ENCODE assay signal across 19 mouse cellular contexts in the genomic region with DNA sequence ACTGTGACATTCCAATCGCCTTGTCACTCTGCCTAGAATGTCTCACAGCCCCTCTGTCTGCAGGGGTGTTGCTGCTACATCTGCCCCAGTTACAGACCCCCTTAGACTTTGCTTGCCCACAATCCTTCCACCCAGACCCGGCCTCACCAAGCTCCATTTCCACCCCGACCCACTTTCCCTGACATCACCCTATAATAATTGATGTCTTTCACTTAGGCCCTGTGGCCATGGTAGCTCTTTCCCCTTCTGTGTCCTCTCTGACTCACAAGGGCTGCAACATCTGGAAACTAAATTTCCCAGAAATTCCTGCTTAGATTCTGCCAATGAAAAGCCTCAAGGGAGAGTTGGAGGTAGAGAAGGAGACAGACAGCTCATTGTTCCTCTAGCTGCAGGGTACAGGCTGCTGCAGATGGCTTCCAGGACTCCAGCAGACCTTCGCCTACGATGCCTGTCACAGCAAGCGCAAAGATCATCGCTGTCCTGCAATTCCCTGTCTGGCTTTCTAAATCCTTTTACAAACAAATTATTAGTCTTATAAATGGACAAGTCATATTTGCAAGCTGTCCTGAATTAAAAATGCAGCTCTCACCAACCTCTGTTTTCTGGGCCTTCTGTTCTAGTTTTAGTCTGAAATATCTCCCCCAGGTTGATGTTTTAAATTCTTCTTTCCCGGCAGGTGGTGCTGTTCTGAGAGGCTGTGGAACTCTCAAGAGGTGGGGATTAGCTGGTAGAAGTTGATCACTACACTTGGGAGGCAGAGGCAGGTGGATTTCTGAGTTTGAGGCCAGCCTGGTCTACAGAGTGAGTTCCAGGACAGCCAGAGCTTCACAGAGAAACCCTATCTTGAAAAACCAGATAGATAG.
A peak's percentile ranks its signal among the peaks of the same experiment; 100 is the strongest.
DNase-seq lines count a peak whose midpoint lies in the region; ATAC-seq and TF ChIP-seq lines count a peak whose summit lies in the region.
"Had no signal": no experiment of that assay in that cellular context is flagged by ENCODE, and none has a peak within 500 bp of the region (broad histone marks: within the 10 kb centered on the region; RNA-seq: fewer than 3 reads in every experiment).

No protein-coding gene starts in this region.

- no peak overlapping the region for H3K4me3 ChIP-seq in intestine, postnatal 0 days (ENCODE audit: low read depth, low read length)
- no peak overlapping the region for H3K4me3 ChIP-seq in intestine, embryonic 15.5 days (replicated peaks)
- H3K4me3 ChIP-seq in embryonic facial prominence, embryonic 15.5 days (replicated peaks), result no peak overlapping the region
- no peak overlapping the region for H3K4me3 ChIP-seq in limb, embryonic 15.5 days
- H3K4me3 ChIP-seq: forebrain, embryonic 10.5 days; hindbrain, embryonic 10.5 days; liver, embryonic 13.5 days; midbrain, embryonic 15.5 days; neural tube, embryonic 13.5 days had no signal

- no peak overlapping the region for H3K4me2 ChIP-seq in intestine, postnatal 0 days (replicated peaks; ENCODE audit: low read depth)
- no peak overlapping the region for H3K4me2 ChIP-seq in intestine, embryonic 15.5 days (replicated peaks)
- no peak overlapping the region for H3K4me2 ChIP-seq in embryonic facial prominence, embryonic 15.5 days (replicated peaks)
- no peak overlapping the region for H3K4me2 ChIP-seq in limb, embryonic 15.5 days
- H3K4me2 ChIP-seq: liver, embryonic 13.5 days; midbrain, embryonic 15.5 days; neural tube, embryonic 13.5 days had no signal

- 77% methylated on average over 8 of the region's 8 CpGs for WGBS in intestine, postnatal 0 days
- whole genome bisulfite sequencing in intestine, embryonic 15.5 days, result 71% methylated on average over 8 of the region's 8 CpGs
- 37% methylated on average over 8 of the region's 8 CpGs for WGBS in embryonic facial prominence, embryonic 15.5 days
- 36% methylated on average over 8 of the region's 8 CpGs for WGBS in limb, embryonic 15.5 days

- 0 out of 2 replicates have a peak, but pooled peaks have one; percentile 5 for TF ChIP-seq CTCF in intestine, postnatal 0 days (IDR thresholded peaks at IDR 0.05; ENCODE audit: low read depth)

- no peaks in the 10 kb centered on the region for H3K9me3 ChIP-seq in intestine, postnatal 0 days (ENCODE audit: control insufficient read depth)
- H3K9me3 ChIP-seq in intestine, embryonic 15.5 days, result no peaks in the 10 kb centered on the region
- H3K9me3 ChIP-seq in embryonic facial prominence, embryonic 15.5 days (replicated peaks), result no peaks in the 10 kb centered on the region
- no peaks in the 10 kb centered on the region for H3K9me3 ChIP-seq in limb, embryonic 15.5 days
- H3K9me3 ChIP-seq: forebrain, embryonic 10.5 days; hindbrain, embryonic 10.5 days; liver, embryonic 13.5 days; midbrain, embryonic 15.5 days; neural tube, embryonic 13.5 days had no signal

- no peaks in the 10 kb centered on the region for H3K27me3 ChIP-seq in intestine, postnatal 0 days (replicated peaks; ENCODE audit: control insufficient read depth, insufficient read depth, low read length)
- no peaks in the 10 kb centered on the region for H3K27me3 ChIP-seq in intestine, embryonic 15.5 days (replicated peaks)
- H3K27me3 ChIP-seq in embryonic facial prominence, embryonic 15.5 days, result no peaks in the 10 kb centered on the region
- no peaks in the 10 kb centered on the region for H3K27me3 ChIP-seq in limb, embryonic 15.5 days
- H3K27me3 ChIP-seq: liver, embryonic 13.5 days; midbrain, embryonic 15.5 days; neural tube, embryonic 13.5 days had no signal

- H3K9ac ChIP-seq in intestine, postnatal 0 days (ENCODE audit: low read depth, low read length), result no peak overlapping the region
- H3K9ac ChIP-seq in intestine, embryonic 15.5 days, result no peak overlapping the region
- no peak overlapping the region for H3K9ac ChIP-seq in embryonic facial prominence, embryonic 15.5 days
- H3K9ac ChIP-seq in limb, embryonic 15.5 days, result no peak overlapping the region
- H3K9ac ChIP-seq: liver, embryonic 13.5 days; midbrain, embryonic 15.5 days; neural tube, embryonic 13.5 days had no signal

- no peak for ATAC-seq in intestine, postnatal 0 days
- no peak for ATAC-seq in intestine, embryonic 15.5 days
- ATAC-seq in embryonic facial prominence, embryonic 15.5 days (ENCODE audit: insufficient number of reproducible peaks, low FRiP score, low TSS enrichment, low read depth), result no peak
- no peak for ATAC-seq in limb, embryonic 15.5 days (ENCODE audit: insufficient number of reproducible peaks, low FRiP score, low TSS enrichment, low read depth)
- no peak for ATAC-seq in megakaryocyte, adult 5-6 weeks (ENCODE audit: poor library complexity, severe bottlenecking)
- ATAC-seq in cerebellum, adult (ENCODE audit: insufficient number of reproducible peaks, low FRiP score, low TSS enrichment), result no peak
- ATAC-seq: midbrain, embryonic 15.5 days had no signal

- H3K27ac ChIP-seq in intestine, postnatal 0 days (ENCODE audit: low read depth, low read length), result no peak overlapping the region
- H3K27ac ChIP-seq in intestine, embryonic 15.5 days, result no peak overlapping the region
- H3K27ac ChIP-seq in embryonic facial prominence, embryonic 15.5 days (replicated peaks), result peak overlapping the region; percentile 87
- peak overlapping the region; percentile 75 for H3K27ac ChIP-seq in limb, embryonic 15.5 days
- H3K27ac ChIP-seq: forebrain, embryonic 10.5 days; hindbrain, embryonic 10.5 days; liver, embryonic 13.5 days; midbrain, embryonic 15.5 days; neural tube, embryonic 13.5 days had no signal

- peaks cover 2% of the 10 kb centered on the region; the same call in 1 of the 2 replicates for H3K4me1 ChIP-seq in intestine, postnatal 0 days (replicated peaks; ENCODE audit: control insufficient read depth, insufficient read depth, low read length)
- no peaks in the 10 kb centered on the region for H3K4me1 ChIP-seq in intestine, embryonic 15.5 days (replicated peaks)
- H3K4me1 ChIP-seq in embryonic facial prominence, embryonic 15.5 days, result peaks cover 30% of the 10 kb centered on the region
- peaks cover 31% of the 10 kb centered on the region for H3K4me1 ChIP-seq in limb, embryonic 15.5 days
- H3K4me1 ChIP-seq: liver, embryonic 13.5 days; neural tube, embryonic 13.5 days had no signal

- peak; percentile 50 for DNase-seq in embryo, embryonic 10.5 days (ENCODE audit: low spot score)
- no peak for DNase-seq in embryo, embryonic 10 days (ENCODE audit: low spot score)
- DNase-seq: cerebellum, adult 9-10 months; kidney, postnatal 14 days; layer of hippocampus, postnatal 36 days; liver, embryonic 13.5 days; lung, postnatal 14 days; thymus, adult 2 months had no signal

- H3K36me3 ChIP-seq in intestine, postnatal 0 days (ENCODE audit: control insufficient read depth, insufficient read depth), result no peaks in the 10 kb centered on the region
- H3K36me3 ChIP-seq in intestine, embryonic 15.5 days, result no peaks in the 10 kb centered on the region
- H3K36me3 ChIP-seq in embryonic facial prominence, embryonic 15.5 days, result no peaks in the 10 kb centered on the region
- no peaks in the 10 kb centered on the region for H3K36me3 ChIP-seq in limb, embryonic 15.5 days
- H3K36me3 ChIP-seq: forebrain, embryonic 10.5 days; G1E; hindbrain, embryonic 10.5 days; liver, embryonic 13.5 days; midbrain, embryonic 15.5 days; neural tube, embryonic 13.5 days had no signal

Comparison
In these comparisons a context has a peak if more than half of its experiments do, and no peak if none do; other contexts are left out.
1. H3K27ac ChIP-seq: peak in embryonic facial prominence, embryonic 15.5 days (single experiment) and limb, embryonic 15.5 days (single experiment); none in intestine, postnatal 0 days (single experiment) and intestine, embryonic 15.5 days (single experiment).